Mouse (Mus musculus): ENCODE data around the gene Sertad2. TPM values are rescaled to one million over a fixed set of nuclear protein-coding genes. Genes with fewer than 3 reads are reported as not detected.

The Sertad2 gene
- polyA plus RNA-seq, 1 experiment = 24.2 TPM

- no peak for TF ChIP-seq GATA1 (IDR thresholded peaks at IDR 0.05; ENCODE audit: low read length)
Measured at GRCm38 (mm10) chr11:20664878-20665277, 121.8 kb downstream of the Sertad2 start.

- TF ChIP-seq GATA1 (IDR thresholded peaks at IDR 0.05; ENCODE audit: low read length) = no peak
Measured at GRCm38 (mm10) chr11:20671789-20672392, 128.8 kb downstream of the Sertad2 start.

- no peak for TF ChIP-seq GATA1 (IDR thresholded peaks at IDR 0.05; ENCODE audit: low read length)
Measured at GRCm38 (mm10) chr11:20672513-20672912, 129.5 kb downstream of the Sertad2 start.

- TF ChIP-seq GATA1 (IDR thresholded peaks at IDR 0.05; ENCODE audit: low read length) = no peak
Measured at GRCm38 (mm10) chr11:20679396-20679795, 136.3 kb downstream of the Sertad2 start.

GRCm38 (mm10) chr11:20680781-20681180 lies 137.7 kb downstream of the Sertad2 start:
- no peak for TF ChIP-seq GATA1 (IDR thresholded peaks at IDR 0.05; ENCODE audit: low read length)

GRCm38 (mm10) chr11:20681679-20682078 lies 138.6 kb downstream of the Sertad2 start:
- TF ChIP-seq GATA1 (IDR thresholded peaks at IDR 0.05; ENCODE audit: low read length) = no peak

- TF ChIP-seq GATA1 (IDR thresholded peaks at IDR 0.05; ENCODE audit: low read length) = no peak
Measured at GRCm38 (mm10) chr11:20691000-20691399, 147.9 kb downstream of the Sertad2 start.

Other genes starting within 250 kb of the Sertad2 start
- gene Slc1a4, start 210.5 kb upstream of the Sertad2 start, polyA plus RNA-seq (2012) = 3.2 and 3.8 TPM in 2 replicates
- 7.2 and 10.8 TPM in 2 replicates for gene Aftph, start 198.3 kb downstream of the Sertad2 start, polyA plus RNA-seq (2012)